Mouse (Mus musculus) urinary bladder, postnatal 4 days (tissue): Measurements from ENCODE around the gene Oaz2.

Source experiments
- DNase-seq, 2 experiments: peaks; one replicate each; pipeline ENCODE4 v3.0.0; 2021 to 2022; ENCODE audit warnings: low spot score in 2 of 2

Oaz2 gene

GRCm38 (mm10) chr9:65667701-65668100 lies at the start of gene Oaz2:
TSS of gene Oaz2 (plus strand) at chr9:65668001.
- no peak for DNase-seq

GRCm38 (mm10) chr9:65619311-65619710 lies 48.5 kb upstream of the Oaz2 start:
- DNase-seq, result no peak

- no peak for DNase-seq
Measured at GRCm38 (mm10) chr9:65621196-65621595, 46.6 kb upstream of the Oaz2 start.

GRCm38 (mm10) chr9:65621666-65622065 lies 46.1 kb upstream of the Oaz2 start:
- DNase-seq, result no peak

- DNase-seq, result no peak
Measured at GRCm38 (mm10) chr9:65622826-65623225, 45.0 kb upstream of the Oaz2 start.

DNA sequence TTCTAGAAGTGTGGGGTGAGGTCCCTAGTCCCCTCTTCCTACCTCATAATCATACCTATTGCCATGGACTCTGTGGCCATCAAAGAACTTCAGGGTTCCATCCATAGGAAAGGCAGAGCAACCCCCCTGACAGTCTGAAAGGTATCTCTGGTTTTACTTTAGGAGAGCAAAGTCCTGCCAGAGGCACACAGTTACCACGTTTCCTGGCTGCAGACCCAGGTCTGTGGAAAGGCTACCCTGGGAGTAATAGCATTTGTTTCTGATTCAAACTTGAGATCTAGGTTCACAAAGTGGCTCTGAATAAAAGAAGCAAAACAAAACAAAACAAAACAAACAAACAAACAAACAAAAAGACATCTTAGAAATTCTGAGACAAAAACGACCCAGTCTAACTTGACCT lies 43.5 kb upstream of the Oaz2 start:
- DNase-seq, result no peak

DNA sequence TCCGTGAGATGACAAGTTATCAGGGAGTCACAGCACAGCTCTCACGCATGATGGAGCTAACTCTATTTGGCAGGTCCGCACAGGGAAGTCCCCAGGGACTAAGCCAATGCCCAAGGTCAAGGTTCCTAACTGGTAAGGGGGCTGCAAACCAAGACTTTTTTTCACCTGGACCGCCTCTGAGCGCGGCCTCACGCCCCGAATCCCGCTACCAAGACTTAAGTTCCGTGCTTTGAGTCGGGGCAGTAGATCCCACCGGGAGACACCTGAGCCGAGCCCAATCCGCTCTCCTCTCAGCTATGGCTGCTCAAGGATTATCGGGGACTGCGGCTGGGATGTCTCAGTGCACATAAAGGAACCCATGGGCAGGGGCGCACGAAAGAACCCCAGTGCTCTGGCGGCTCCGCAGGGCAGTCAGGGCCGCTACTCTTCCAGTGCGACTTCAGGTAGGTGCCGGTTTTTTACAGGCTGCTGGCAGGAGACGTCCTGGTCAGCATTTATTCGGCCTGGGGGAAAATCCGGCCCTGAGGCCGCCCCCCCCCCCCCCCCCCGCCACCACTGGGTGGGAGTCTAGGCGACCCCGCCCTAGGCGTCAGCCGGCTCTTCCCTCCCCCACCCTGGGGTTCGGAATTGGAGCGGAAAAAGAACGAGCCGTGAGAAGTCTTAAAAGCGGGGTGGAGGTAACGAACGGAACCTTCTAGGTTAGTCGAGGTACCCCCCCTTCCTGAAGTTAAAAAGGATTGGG lies 38.6 kb upstream of the Oaz2 start, which contains the start of gene Rbpms2:
Gene Rbpms2 (plus strand): TSS at position 624 of the 742 bp plus-strand sequence.
- DNase-seq, result no peak

GRCm38 (mm10) chr9:65629767-65630630 lies 37.8 kb upstream of the Oaz2 start:
- peak; percentile 64 to 65 for DNase-seq

- peak in 1 of 2 experiments; percentile 36 for DNase-seq
Measured at GRCm38 (mm10) chr9:65630631-65631353, 37.0 kb upstream of the Oaz2 start.

GRCm38 (mm10) chr9:65631354-65632021 lies 36.3 kb upstream of the Oaz2 start:
- DNase-seq, result no peak

DNA sequence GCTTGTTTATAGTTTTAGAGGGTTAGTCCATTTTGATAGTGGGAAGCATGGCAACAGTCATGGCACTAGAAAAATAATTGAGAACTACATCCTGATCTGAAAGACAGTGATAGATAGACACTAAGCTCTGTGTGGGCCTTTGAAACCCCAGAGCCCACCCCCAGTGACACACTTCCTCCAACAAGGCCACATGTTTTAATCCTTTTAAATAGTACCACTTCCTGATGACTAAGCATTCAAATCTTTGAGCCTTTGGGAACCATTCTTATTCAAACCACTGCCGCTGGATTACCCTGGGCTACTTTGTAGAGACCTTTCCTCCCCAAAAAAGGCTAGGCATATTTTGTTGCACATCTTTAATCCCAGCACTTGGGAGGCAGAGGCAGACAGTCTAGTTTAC lies 32.0 kb upstream of the Oaz2 start:
- no peak for DNase-seq

- no peak for DNase-seq
Measured at GRCm38 (mm10) chr9:65636926-65637325, 30.9 kb upstream of the Oaz2 start.

- DNase-seq, result no peak
Measured at GRCm38 (mm10) chr9:65639065-65639464, 28.7 kb upstream of the Oaz2 start.

DNA sequence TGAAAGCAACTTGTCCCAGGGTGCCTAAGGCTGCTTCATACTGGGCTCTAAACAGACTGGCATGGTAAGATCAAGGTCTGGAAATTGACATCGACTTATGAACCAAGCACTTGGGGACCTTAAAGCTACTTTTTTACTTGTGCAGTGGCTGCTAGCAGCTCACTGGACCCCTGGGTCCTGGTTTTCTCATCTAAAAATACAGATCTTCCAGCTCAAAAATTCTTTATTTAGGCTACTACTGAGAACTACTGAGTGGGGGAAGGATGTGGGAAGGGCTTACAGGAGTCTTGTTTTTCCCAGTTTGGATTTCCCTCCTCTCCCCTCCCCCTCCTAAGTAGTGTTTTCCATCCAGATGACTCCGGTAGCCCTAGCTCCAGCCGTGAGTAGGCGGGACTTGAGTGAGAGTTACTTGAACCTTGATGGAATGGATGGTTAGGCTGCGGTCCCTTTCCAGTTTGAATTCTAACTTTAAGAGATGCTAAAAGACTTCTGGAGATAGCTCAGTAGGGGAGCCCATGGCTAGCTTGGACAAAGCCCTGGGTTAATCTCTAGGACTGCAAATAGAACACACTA lies 26.9 kb upstream of the Oaz2 start:
- no peak for DNase-seq

GRCm38 (mm10) chr9:65641446-65642052 lies 26.3 kb upstream of the Oaz2 start:
- no peak for DNase-seq

GRCm38 (mm10) chr9:65642546-65642945 lies 25.3 kb upstream of the Oaz2 start:
- no peak for DNase-seq

DNA sequence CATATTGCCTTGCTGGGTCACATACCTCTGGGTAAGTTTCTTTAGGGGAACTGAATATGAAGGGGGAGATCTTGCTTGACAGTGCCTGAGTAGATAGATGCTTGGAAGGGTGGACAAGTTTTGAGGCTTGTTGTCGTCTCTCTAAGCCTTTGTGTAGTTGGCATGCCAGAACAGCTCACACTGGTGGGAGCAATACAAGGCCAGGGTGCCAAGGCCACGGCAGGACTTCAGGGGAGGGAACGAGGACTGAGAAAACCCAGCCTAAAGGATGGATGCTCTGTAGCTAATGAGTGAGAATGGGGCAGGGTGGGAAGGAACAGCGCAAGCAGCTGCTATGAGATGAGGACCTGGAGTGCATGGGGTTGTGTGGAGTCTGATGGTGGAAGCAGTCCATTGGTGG lies 22.8 kb upstream of the Oaz2 start:
- DNase-seq, result no peak

- no peak for DNase-seq
Measured at GRCm38 (mm10) chr9:65645984-65646383, 21.8 kb upstream of the Oaz2 start.

GRCm38 (mm10) chr9:65646782-65647181 lies 21.0 kb upstream of the Oaz2 start:
- DNase-seq, result no peak

GRCm38 (mm10) chr9:65648730-65649129 lies 19.1 kb upstream of the Oaz2 start:
- DNase-seq, result no peak

- no peak for DNase-seq
Measured at GRCm38 (mm10) chr9:65649997-65650396, 17.8 kb upstream of the Oaz2 start.
